Mouse (Mus musculus) layer of hippocampus, postnatal 25 days (tissue): Measurements from ENCODE around the gene Zfp831. TPM values are rescaled to one million over a fixed set of nuclear protein-coding genes. Genes with fewer than 3 reads are reported as not detected.

ENCODE experiments used
- DNase-seq, 2 experiments: peaks; one replicate each; pipeline ENCODE4 v3.0.0; 2022; ENCODE audit warnings: mixed read lengths in 2 of 2, low spot score in 1 of 2; ENCODE audit errors: extremely low spot score in 1 of 2
- total RNA-seq, 2 experiments: library from RNA; stranded (reverse); gene quantifications; 2 replicates each; pipeline ENCODE4 v1.2.3; 2021

Zfp831 gene
- total RNA-seq, 2 experiments from 2014 or later: 18.8 to 20.0 TPM

GRCm38 (mm10) chr2:174717857-174718256, 74.5 kb downstream of the Zfp831 start:
- DNase-seq: no peak

DNA sequence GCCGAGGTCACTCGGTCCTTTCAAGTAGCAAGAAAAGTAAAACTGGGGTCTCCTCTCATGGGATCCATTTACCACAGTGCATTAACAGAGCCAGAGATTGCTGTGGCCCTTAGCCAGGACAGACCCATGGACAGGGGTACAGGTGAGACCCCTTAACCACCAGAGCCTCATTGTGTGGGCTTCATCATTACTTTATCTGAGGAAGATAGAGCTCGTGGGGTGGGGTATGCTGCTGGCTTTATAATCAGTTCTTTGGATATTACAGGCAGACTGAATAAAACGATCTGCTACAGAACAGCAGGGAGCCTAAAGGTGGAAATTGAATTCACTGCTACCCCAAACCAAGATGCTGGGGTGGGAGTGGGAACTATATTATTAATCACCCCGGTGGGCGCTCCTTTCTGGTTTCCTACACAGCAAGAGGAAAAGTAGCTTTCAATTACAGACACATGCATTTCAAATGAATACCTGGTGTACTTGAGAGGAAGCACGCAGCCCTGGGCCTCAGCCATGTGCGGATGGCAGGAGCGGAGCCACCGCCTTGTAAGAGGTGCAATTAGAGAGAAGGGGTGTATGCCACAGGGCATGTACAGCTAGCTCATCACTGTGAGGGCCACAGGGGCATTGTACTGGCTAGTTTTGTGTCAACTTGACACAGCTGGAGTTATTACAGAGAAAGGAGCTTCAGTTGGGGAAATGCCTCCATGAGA, 83.9 kb downstream of the Zfp831 start:
- no peak for DNase-seq

DNA sequence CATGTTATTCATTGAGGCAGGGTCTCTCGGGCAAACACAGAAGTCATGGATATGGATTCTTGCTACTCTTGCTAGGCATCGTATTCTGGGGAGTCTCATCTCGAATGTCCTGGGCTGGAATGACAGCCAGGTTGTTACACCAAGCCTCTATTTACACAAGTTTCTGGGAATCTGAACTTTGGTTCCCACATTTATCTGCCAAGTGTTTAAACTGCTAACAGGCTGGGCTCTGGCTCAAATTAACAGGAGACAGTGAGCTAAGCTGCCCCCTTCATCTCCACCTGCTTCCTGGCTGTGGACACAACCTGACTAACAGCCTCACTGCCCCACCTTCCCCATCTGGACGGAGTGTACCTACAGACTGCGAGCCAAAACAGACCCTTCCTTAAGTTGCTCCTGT, 88.6 kb downstream of the Zfp831 start:
- no peak for DNase-seq

DNA sequence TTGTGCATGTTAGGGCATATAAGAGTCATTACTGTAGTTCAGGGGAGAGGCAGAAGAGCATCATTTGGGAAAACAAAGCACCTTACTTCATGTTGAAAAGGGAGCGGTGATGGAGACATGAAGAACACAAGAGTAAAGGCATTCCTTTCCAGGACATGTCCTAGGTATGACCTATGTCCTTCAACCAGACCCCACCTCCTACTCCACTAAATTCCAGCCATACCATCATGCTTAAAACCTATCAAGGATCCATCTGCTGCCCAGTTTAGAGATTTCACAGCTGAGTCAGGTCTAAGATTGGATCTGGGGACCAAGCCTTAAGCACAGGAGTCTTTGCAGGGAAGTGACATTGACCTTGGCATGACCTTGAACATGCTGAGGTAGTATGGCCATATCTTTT, 91.9 kb downstream of the Zfp831 start:
- no peak for DNase-seq

GRCm38 (mm10) chr2:174747182-174747581, 103.8 kb downstream of the Zfp831 start:
- no peak for DNase-seq

GRCm38 (mm10) chr2:174748381-174748780, 105.0 kb downstream of the Zfp831 start:
- no peak for DNase-seq

DNA sequence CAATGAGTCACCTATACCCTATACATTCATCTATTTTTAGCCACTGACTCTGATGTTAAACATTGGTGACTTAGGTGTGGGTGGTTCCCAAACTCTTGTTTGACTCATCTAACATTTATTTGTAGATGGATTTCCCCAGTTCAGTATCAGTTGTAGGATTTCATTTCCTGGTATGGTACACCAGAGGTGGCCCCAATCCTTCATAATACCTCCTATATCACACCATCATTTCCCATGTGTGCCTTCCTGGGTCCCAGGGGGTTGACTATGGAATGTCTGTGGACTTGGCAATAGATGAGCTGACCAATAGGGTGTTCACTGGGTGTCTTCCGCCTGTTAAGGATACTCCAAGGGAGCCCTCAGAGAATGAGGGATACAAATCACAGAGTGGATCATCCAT, 109.9 kb downstream of the Zfp831 start:
- no peak for DNase-seq

- DNase-seq: no peak
Observed at GRCm38 (mm10) chr2:174754231-174754630, 110.9 kb downstream of the Zfp831 start.

DNA sequence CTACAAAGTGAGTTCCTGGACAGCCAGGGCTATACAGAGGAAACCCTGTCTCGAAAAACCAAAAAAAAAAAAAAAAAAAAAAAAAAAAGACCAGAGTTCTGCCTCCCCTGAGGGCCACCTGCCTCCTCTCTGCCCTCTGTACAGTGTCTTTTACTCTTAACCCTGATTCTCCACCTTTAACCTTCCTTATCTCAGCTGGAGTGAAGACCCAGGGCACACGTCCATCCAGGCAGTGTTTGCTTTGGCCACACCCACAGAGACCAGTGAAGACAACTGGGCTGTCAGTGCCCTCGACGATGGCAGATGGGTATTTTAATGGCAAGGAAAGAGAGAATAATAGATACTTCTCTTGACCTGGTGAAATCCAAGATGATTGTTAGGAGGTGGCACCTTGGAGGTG, 115.9 kb downstream of the Zfp831 start:
- no peak for DNase-seq

Other genes starting within 250 kb of the Zfp831 start
- 10 to 100 TPM; 49.0 to 49.6 TPM for gene Nelfcd, start 227.7 kb upstream of the Zfp831 start, total RNA-seq
- gene Ctsz, start 204.5 kb upstream of the Zfp831 start, total RNA-seq: 10 to 100 TPM; 29.4 to 31.0 TPM
- not detected for gene Tubb1, start 192.8 kb upstream of the Zfp831 start, total RNA-seq
- gene Atp5e, start 179.4 kb upstream of the Zfp831 start, total RNA-seq: 100 to 1,000 TPM; 285 to 333 TPM
- 10 to 100 TPM; 36.5 to 42.5 TPM for gene Prelid3b, start 170.5 kb upstream of the Zfp831 start, total RNA-seq
- gene Edn3, start 117.1 kb downstream of the Zfp831 start, total RNA-seq: 1 to 10 TPM; 5.2 to 5.3 TPM